Mouse (Mus musculus) hindbrain, embryonic 15.5 days (tissue): ENCODE data around the gene Gm4064. TPM values are rescaled to one million over a fixed set of nuclear protein-coding genes. Genes with fewer than 3 reads are reported as not detected.
"Not testable (repeated sequence)": the region's sequence is repeated elsewhere in the genome, so short reads cannot be mapped to it uniquely, and the experiment has no call there.

Experiments
- ATAC-seq: fragments of 200-750 bp; cut with Nextera tagmentation; 2 replicates; pipeline ENCODE4 v1.8.0; 2017; ENCODE audit warnings: low read depth, moderate number of reproducible peaks, moderate TSS enrichment; ENCODE audit not compliant: low FRiP score
- H3K27ac ChIP-seq: fragments of 300-500 bp; sonication (generic); replicated peaks from 2 replicates; pipeline ENCODE4 v1.5.1; 2015; ENCODE audit warnings: mild to moderate bottlenecking, inconsistent platforms
- H3K27me3 ChIP-seq: fragments of 300-500 bp; sonication (generic); 2 replicates; pipeline ENCODE4 v1.6.1; 2015; ENCODE audit warnings: control low read depth, inconsistent platforms
- H3K36me3 ChIP-seq: fragments of 300-500 bp; sonication (generic); 2 replicates; pipeline ENCODE4 v1.6.1; 2015; ENCODE audit warnings: control low read depth, inconsistent platforms
- H3K4me1 ChIP-seq: fragments of 300-500 bp; sonication (generic); replicated peaks from 2 replicates; pipeline ENCODE4 v1.6.1; 2015; ENCODE audit warnings: control low read depth, inconsistent platforms
- H3K4me2 ChIP-seq: fragments of 300-500 bp; sonication (generic); 2 replicates; pipeline ENCODE4 v1.6.1; 2015; ENCODE audit warnings: moderate library complexity, mild to moderate bottlenecking, inconsistent platforms
- H3K4me3 ChIP-seq: fragments of 300-500 bp; sonication (generic); 2 replicates; pipeline ENCODE4 v1.5.1; 2015; ENCODE audit warnings: mild to moderate bottlenecking, inconsistent platforms
- H3K9ac ChIP-seq: fragments of 300-500 bp; sonication (generic); 2 replicates; pipeline ENCODE4 v1.6.1; 2015; ENCODE audit warnings: inconsistent platforms
- H3K9me3 ChIP-seq: fragments of 300-500 bp; sonication (generic); 2 replicates; pipeline ENCODE4 v1.6.1; 2016; ENCODE audit warnings: control low read depth, inconsistent platforms
- WGBS: fragments of 180-500 bp; shearing (Covaris S2); methylation state at CpG from one replicate; pipeline ENCODE4 v1.1.7; 2015; 5-methylcytosine and 5-hydroxymethylcytosine counted together
- polyA plus RNA-seq: library from polyadenylated mRNA; unstranded; fragments of >200 nt; fragmentation: Nextera tagmentation; extraction: Ambion mirVana; gene quantifications from 2 replicates; pipeline ENCODE4 v1.2.1, GENCODE M21; 2015

Gene Gm4064
- not detected in 2 replicates for polyA plus RNA-seq

- H3K4me3 ChIP-seq, H3K4me2 ChIP-seq, H3K4me1 ChIP-seq, H3K36me3 ChIP-seq, H3K9ac ChIP-seq, H3K27me3 ChIP-seq, ATAC-seq, H3K27ac ChIP-seq, H3K9me3 ChIP-seq: not testable (repeated sequence)
- no CpG with 5 or more reads among the region's 8 CpGs for WGBS
Observed at GRCm38 (mm10) chrY:2796105-2796504, at the start of gene Gm4064. TSS of gene Gm4064 (minus strand) at chrY:2796205.

GRCm38 (mm10) chrY:2830380-2830779 lies 34.4 kb upstream of the Gm4064 start, which contains the start of the genes Rbmy and Gm10256:
TSS of gene Rbmy (plus strand) at chrY:2830680.
TSS of gene Gm10256 (plus strand) at chrY:2830699.
- not testable (repeated sequence) for H3K9me3 ChIP-seq, H3K27ac ChIP-seq, H3K9ac ChIP-seq, H3K36me3 ChIP-seq, ATAC-seq, H3K4me2 ChIP-seq, H3K4me3 ChIP-seq, H3K27me3 ChIP-seq, H3K4me1 ChIP-seq
- WGBS = no CpG with 5 or more reads among the region's 9 CpGs

Other genes starting within 250 kb of the Gm4064 start
- gene H2al2c, start 197.1 kb downstream of the Gm4064 start, polyA plus RNA-seq = not detected in 2 replicates
- not detected in 2 replicates for gene Sry, start 132.5 kb downstream of the Gm4064 start, polyA plus RNA-seq
- not detected in 2 replicates for gene H2al2b, start 75.5 kb downstream of the Gm4064 start, polyA plus RNA-seq
- not detected in 2 replicates for gene Rbmy, start 34.5 kb upstream of the Gm4064 start, polyA plus RNA-seq
- gene Gm10256, start 34.5 kb upstream of the Gm4064 start, polyA plus RNA-seq = not detected in 2 replicates
- gene Gm10352, start 104.8 kb upstream of the Gm4064 start, polyA plus RNA-seq = 0.13 TPM in 1 of 2 replicates, not detected in the other
- gene Gm29289, start 136.4 kb upstream of the Gm4064 start, polyA plus RNA-seq = not detected in 2 replicates